Mouse (Mus musculus) lung, postnatal 0 days (tissue): ENCODE data around the gene Csnk1d.

Experiments used
- CTCF ChIP-seq: IDR thresholded peaks from 2 replicates; pipeline ENCODE4 v1.5.1; 2016; ENCODE audit warnings: antibody characterized with exemption, mild to moderate bottlenecking
- EP300 ChIP-seq: IDR thresholded peaks from 2 replicates; pipeline ENCODE4 v1.6.1; 2016; ENCODE audit warnings: antibody characterized with exemption, mild to moderate bottlenecking, control low read depth

GRCm38 (mm10) chr11:121004281-121004680 is 13.2 kb upstream of the Csnk1d start:
- TF ChIP-seq CTCF (no peak), EP300 (no peak)
